Mouse (Mus musculus): Measurements from ENCODE around the gene Nrgn. TPM values are rescaled to one million over a fixed set of nuclear protein-coding genes. Genes with fewer than 3 reads are reported as not detected.

The Nrgn gene
- 1.2 and 2.6 TPM in 2 replicates for polyA plus RNA-seq (2016; fragmentation: Nextera tagmentation; extraction: Ambion mirVana)

DNA sequence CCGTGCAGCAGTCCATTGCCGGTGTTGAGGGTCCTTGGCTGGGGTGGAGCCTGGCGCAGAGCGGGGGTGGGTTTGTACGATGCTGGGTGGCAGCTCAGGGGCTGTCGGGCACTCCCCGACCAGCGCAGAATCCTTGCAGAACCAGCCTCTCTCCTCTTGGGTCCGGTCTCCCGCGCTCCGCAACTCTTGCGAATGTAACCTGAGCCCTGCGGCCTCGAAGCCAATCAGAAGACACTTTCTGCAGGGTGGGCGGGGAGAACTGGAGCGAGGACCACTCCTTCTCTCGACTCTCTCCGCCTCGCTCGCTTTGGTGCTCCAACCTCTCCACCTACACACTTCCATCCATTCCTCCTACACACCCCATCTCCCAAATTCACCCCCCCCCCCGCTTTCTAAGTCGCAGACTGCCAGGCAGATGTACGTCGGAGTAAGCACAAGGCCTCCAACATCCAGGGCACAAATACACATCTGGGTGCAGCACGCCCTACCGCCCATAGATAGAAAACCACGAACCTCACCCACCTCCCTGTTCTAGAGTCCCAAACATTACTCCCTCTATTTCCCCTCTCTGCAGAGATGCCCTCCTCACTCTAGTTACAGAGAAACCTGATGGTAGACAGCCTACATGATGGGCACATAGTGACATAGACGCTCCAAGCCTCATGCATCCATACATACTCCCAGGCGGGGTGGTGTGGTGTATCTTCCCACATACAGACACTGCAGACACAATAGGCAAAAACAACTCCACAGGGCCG, at the start of gene Nrgn:
Gene Nrgn, minus strand, starts transcription at position 369 of the 758 bp plus-strand sequence.
- Histone ChIP-seq H3K27ac (no peak within 1 kb of the TSS), H3K4me3 (peak within 1 kb of the TSS; percentile 55), H3K27me3 (ENCODE audit: insufficient read depth, poor library complexity, severe bottlenecking) (peaks cover 92% of the 10 kb centered on the region), H3K4me1 (replicated peaks) (peaks cover 27% of the 10 kb centered on the region), H3K36me3 (no peaks in the 10 kb centered on the region), H3K9me3 (no peaks in the 10 kb centered on the region)
- WGBS, result 5% methylated on average over 31 of the region's 31 CpGs
- peak; percentile 86 for DNase-seq (ENCODE audit: low spot score)

DNA sequence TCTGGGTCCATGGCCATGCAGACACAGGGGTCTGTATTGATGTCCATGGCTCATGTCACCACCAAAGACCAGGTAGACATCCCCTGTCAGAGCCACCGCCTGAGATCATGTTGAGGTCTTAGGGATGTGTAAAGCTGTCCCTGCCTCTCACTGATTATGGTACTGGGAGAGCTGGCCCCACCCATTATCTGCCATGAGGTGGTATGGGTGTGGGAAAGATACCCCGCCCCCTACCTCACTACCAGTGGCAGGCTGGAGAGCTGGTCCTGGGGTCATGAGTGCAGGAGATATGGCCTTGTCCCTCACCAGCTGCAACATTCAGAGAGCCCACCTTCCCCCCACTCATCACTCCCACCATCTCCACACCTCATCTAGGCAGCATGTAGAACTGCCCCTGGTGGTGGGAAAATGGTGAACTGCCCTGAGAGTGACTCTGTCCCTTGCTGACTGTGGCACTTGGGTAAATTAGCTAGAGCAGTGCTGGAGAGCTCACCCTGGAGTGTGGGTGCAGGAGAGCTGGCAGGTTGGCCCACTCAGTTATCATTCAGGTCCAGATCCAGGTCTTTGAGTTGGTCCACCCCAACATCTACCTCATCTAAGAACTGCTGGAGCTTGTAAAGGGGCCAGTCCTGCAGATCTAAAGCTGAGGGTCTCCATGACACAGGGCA, 48.0 kb upstream of the Nrgn start:
- H3K27ac ChIP-seq, result no peak overlapping the region
- 0 out of 2 replicates have a peak, but pooled peaks cover 4% of the 10 kb centered on the region for H3K36me3 ChIP-seq
- WGBS, result 89% methylated on average over 2 of the region's 2 CpGs
- no peaks in the 10 kb centered on the region for H3K4me1 ChIP-seq (replicated peaks)
- no peaks in the 10 kb centered on the region for H3K9me3 ChIP-seq
- no peaks in the 10 kb centered on the region for H3K27me3 ChIP-seq (ENCODE audit: insufficient read depth, poor library complexity, severe bottlenecking)
- H3K4me3 ChIP-seq, result no peak overlapping the region
- DNase-seq (ENCODE audit: low spot score), result no peak

DNA sequence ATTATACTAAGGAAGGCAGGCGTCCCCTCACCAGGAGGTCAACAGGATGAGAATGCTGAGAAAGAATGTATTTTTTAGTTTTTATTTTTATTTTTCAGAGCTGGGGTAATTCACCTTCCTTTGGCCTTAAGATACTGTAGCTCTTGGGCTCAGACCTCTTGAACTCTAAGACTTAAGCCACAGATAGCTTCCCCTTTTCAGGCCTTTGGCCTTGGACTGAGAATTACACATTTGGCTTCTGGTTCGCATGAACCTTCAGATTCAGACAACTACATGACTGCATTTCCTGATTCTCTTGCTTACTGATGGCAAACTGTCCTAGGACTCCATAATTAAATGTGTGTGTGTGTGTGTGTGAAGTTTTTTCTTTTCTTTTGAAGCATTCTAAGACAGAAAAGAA, 45.9 kb upstream of the Nrgn start:
- H3K4me3 ChIP-seq, result no peak overlapping the region
- 0 out of 2 replicates have a peak, but pooled peaks cover 4% of the 10 kb centered on the region for H3K36me3 ChIP-seq
- no peaks in the 10 kb centered on the region for H3K27me3 ChIP-seq (ENCODE audit: insufficient read depth, poor library complexity, severe bottlenecking)
- H3K9me3 ChIP-seq, result no peaks in the 10 kb centered on the region
- WGBS, result 89% methylated on average over 2 of the region's 2 CpGs
- H3K27ac ChIP-seq, result no peak overlapping the region
- no peak for DNase-seq (ENCODE audit: low spot score)
- no peaks in the 10 kb centered on the region for H3K4me1 ChIP-seq (replicated peaks)

DNA sequence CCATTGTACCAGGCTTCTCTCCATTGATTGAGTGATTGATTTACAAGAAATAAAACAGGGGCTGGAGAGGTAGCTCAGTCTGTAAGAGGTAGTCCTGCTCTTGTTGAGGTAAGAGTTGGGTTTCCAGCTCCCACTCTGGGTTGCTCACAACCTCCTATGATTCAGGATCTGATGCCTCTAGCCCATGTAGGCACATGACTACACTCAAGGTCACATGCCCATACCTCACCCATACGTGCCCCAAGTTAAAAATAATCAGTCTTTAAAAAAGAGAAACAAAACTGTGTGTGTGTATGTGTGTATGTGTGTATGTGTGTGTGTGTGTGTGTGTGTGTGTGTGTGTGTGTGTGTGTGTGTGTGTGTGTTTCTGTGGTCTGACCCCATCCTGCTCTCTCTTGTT, 42.9 kb upstream of the Nrgn start:
- Histone ChIP-seq H3K9me3 (no peaks in the 10 kb centered on the region), H3K27ac (no peak overlapping the region), H3K27me3 (ENCODE audit: insufficient read depth, poor library complexity, severe bottlenecking) (no peaks in the 10 kb centered on the region), H3K4me3 (no peak overlapping the region), H3K4me1 (replicated peaks) (no peaks in the 10 kb centered on the region), H3K36me3 (0 out of 2 replicates have a peak, but pooled peaks cover 1% of the 10 kb centered on the region)
- DNase-seq (ENCODE audit: low spot score), result no peak
- WGBS, result 69% methylated on average over 1 of the region's 1 CpGs

DNA sequence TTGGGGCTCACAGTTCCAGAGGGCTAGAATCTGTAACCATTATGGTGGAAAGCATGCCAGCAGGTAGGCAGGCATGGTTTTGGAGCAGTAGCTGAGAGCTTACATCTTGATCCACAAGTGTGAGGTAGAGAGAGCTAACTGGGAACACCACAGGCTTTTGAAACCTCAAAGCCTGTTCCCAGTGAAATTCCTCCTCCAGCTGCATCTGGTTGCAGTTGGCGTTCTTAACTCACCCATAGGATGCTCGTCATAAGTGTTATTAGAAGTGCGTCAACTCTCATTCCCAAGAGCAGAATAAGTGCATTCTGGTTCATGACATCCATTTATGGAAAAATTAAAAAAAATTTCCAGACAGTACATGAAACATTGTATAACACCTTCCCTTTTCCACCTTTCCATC, 41.0 kb upstream of the Nrgn start:
- Histone ChIP-seq H3K27me3 (ENCODE audit: insufficient read depth, poor library complexity, severe bottlenecking) (no peaks in the 10 kb centered on the region), H3K4me3 (no peak overlapping the region), H3K9me3 (no peaks in the 10 kb centered on the region), H3K36me3 (no peaks in the 10 kb centered on the region), H3K4me1 (replicated peaks) (no peaks in the 10 kb centered on the region), H3K27ac (no peak overlapping the region)
- no peak for DNase-seq (ENCODE audit: low spot score)
- 90% methylated on average over 3 of the region's 3 CpGs for WGBS

DNA sequence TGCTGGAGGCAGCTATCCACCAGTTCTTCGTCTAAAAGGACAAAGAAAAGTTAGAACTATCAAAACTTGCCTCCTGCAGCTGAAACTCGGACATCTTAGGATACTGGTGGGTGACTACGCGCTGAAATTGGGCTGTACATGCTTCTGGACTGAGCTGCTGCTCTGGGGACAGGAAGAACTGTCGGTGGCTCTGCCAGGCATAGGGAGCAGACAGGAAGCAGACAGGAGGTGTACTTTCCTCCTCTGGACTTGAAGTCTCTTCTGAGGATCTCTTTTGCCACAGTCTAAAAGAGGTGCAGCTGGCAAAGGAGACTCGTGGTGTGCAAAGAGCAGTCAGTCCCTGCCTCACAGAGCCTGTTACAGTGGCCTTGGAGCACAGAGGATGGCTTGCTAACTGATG, 39.9 kb upstream of the Nrgn start:
- no peak overlapping the region for H3K4me3 ChIP-seq
- no peak for DNase-seq (ENCODE audit: low spot score)
- 60% methylated on average over 6 of the region's 6 CpGs for WGBS
- H3K36me3 ChIP-seq, result no peaks in the 10 kb centered on the region
- no peaks in the 10 kb centered on the region for H3K4me1 ChIP-seq (replicated peaks)
- no peaks in the 10 kb centered on the region for H3K27me3 ChIP-seq (ENCODE audit: insufficient read depth, poor library complexity, severe bottlenecking)
- no peaks in the 10 kb centered on the region for H3K9me3 ChIP-seq
- no peak overlapping the region for H3K27ac ChIP-seq

DNA sequence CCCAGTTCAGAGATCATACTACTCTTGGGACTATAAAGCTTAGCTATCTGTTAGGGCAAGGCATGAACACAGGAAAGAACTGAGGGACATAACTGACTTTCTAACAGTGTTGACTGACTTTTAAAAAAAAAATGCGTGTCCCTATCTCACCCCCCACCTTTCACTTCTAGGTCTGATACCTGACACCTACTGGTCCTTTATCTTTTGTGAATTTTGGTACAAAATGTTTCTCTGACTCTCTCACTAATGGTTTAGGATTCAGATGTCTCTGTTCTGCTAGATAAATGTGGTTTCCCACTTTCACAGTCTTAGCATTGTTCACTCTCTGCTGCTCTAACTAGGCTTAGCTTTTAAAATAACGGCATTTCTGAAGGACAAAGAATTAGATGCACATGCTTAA, 39.3 kb upstream of the Nrgn start:
- WGBS, result 82% methylated on average over 2 of the region's 2 CpGs
- Histone ChIP-seq H3K9me3 (no peaks in the 10 kb centered on the region), H3K27me3 (ENCODE audit: insufficient read depth, poor library complexity, severe bottlenecking) (no peaks in the 10 kb centered on the region), H3K4me1 (replicated peaks) (no peaks in the 10 kb centered on the region), H3K27ac (no peak overlapping the region), H3K4me3 (no peak overlapping the region), H3K36me3 (no peaks in the 10 kb centered on the region)
- DNase-seq (ENCODE audit: low spot score), result no peak

DNA sequence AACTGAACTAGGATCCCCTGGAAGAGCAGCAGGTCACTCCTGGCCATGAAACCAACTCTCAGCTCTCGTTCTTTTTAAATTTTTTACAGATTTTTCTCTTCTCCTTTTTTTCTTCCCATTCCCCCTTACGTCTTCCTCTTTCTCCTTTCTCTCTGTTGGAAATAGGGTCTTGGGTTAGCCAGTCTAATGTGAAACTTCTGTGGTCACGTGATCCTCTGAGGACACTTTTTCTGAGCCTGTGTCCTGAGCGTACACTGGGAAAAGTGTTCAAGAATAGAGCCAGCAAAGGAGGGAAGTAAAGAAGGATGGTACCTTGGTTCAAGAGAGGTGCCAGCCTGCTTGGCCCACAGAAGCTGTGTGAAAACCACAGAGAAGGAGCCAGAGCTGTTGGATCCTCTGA, 37.7 kb upstream of the Nrgn start:
- DNase-seq (ENCODE audit: low spot score), result no peak
- H3K36me3 ChIP-seq, result no peaks in the 10 kb centered on the region
- 83% methylated on average over 4 of the region's 4 CpGs for WGBS
- H3K27ac ChIP-seq, result no peak overlapping the region
- H3K4me1 ChIP-seq (replicated peaks), result no peaks in the 10 kb centered on the region
- H3K9me3 ChIP-seq, result no peaks in the 10 kb centered on the region
- H3K27me3 ChIP-seq (ENCODE audit: insufficient read depth, poor library complexity, severe bottlenecking), result no peaks in the 10 kb centered on the region
- no peak overlapping the region for H3K4me3 ChIP-seq

DNA sequence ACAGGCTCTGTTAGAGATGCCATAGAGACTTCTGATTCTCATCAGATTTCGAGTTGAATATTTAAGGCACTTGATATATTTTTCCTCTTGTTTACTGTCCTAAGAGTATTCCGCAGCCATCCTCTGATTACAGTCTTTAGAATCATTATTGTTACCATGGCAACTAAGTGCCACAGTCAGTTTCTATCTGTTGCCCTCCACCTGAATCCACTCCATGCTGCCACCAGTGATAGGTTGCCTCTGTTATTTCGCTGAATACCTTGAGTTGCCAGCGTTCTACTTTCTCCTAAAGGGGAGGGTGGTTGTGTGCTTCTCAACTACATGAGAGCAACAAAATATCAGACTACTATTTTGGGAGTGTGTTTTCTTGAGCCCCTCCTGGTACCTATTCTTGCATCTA, 34.0 kb upstream of the Nrgn start:
- WGBS, result 83% methylated on average over 4 of the region's 4 CpGs
- H3K27ac ChIP-seq, result no peak overlapping the region
- H3K36me3 ChIP-seq, result no peaks in the 10 kb centered on the region
- no peak overlapping the region for H3K4me3 ChIP-seq
- no peak for DNase-seq (ENCODE audit: low spot score)
- no peaks in the 10 kb centered on the region for H3K27me3 ChIP-seq (ENCODE audit: insufficient read depth, poor library complexity, severe bottlenecking)
- H3K4me1 ChIP-seq (replicated peaks), result no peaks in the 10 kb centered on the region
- no peaks in the 10 kb centered on the region for H3K9me3 ChIP-seq

DNA sequence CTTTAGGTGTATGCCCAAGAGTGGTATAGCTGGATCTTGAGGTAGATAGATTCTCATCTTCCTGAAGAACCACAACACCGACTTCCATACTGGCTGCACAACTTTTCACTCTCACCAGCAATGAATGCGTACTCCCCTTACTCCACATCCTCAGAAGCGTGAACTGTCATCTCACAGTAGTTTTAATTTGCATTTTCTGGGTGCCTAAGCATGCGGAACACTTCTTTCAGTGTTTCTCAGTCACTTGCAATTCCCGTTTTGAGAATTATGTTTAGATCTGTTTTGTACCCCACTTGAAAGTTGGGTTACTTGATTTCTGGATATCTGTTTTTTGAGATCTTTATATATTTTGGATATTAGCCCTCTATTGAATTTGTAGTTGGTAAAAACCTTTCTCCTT, 30.9 kb upstream of the Nrgn start:
- H3K36me3 ChIP-seq, result no peaks in the 10 kb centered on the region
- 88% methylated on average over 5 of the region's 5 CpGs for WGBS
- no peak overlapping the region for H3K4me3 ChIP-seq
- no peaks in the 10 kb centered on the region for H3K4me1 ChIP-seq (replicated peaks)
- DNase-seq (ENCODE audit: low spot score), result no peak
- H3K9me3 ChIP-seq, result no peaks in the 10 kb centered on the region
- no peak overlapping the region for H3K27ac ChIP-seq
- H3K27me3 ChIP-seq (ENCODE audit: insufficient read depth, poor library complexity, severe bottlenecking), result no peaks in the 10 kb centered on the region

DNA sequence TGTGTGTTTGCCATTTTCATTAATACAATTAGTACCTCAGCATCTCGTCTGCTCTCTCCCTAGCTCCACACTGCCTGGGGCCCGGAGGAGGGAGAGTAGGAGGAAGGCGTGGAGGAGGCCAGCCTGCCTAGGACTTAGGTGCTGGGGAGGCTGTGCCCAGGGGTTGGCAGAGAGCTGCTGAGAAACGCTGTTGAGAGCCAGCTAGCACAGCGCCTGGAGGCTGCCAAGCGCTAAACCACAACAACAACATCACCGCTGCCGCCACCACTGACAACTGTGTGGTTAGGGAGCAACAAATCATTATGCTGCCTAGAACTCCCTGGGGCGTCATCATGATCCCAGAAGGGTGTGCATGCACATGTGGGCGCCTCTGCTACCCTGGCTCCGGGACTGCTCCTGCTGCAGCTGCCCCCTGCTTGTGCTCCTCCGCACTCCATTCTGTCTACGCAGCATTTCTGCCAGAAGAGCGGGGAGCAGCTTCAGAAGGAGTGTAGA, 23.8 kb upstream of the Nrgn start:
- WGBS, result 40% methylated on average over 14 of the region's 14 CpGs
- no peak for DNase-seq (ENCODE audit: low spot score)
- Histone ChIP-seq H3K9me3 (no peaks in the 10 kb centered on the region), H3K4me1 (replicated peaks) (peaks cover 8% of the 10 kb centered on the region), H3K27me3 (ENCODE audit: insufficient read depth, poor library complexity, severe bottlenecking) (0 out of 2 replicates have a peak, but pooled peaks cover 8% of the 10 kb centered on the region), H3K4me3 (no peak overlapping the region), H3K36me3 (no peaks in the 10 kb centered on the region), H3K27ac (peak overlapping the region; percentile 45; the same call in 1 of the 2 replicates)

DNA sequence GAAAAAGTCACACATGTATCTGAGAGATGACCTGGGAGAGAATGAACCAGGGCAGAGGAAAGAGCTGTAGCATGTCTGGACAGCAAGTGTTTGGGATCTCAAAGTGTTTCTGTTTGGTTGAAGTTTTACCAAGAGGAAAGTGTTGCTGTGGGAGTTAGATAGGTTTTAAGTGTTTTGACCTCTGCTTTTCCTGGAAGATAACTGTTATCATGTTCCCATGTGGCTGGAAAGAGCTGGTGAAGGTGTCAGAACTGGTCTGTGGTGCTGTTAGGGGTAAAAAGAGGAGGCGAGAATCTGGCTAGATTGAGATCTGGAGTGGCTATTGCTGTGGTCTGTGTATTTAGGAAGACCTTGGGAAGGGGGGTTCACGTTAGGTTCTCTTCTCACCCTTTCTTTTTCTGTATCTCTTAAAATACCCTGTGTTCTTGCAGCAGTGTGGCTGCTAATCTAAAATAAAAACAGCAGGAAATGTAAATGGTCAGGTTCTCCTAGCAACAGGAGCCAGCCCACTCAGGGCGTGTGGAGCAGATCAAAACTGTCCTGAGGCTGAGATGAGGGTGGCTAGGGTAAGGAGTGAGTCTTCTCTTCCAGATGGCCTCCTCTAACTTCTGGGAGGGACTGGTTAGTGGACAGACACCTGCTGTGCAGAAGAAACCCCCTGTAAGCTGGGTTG, 19.6 kb upstream of the Nrgn start:
- H3K27me3 ChIP-seq (ENCODE audit: insufficient read depth, poor library complexity, severe bottlenecking), result 0 out of 2 replicates have a peak, but pooled peaks cover 8% of the 10 kb centered on the region
- no peaks in the 10 kb centered on the region for H3K9me3 ChIP-seq
- no peak overlapping the region for H3K4me3 ChIP-seq
- H3K36me3 ChIP-seq, result no peaks in the 10 kb centered on the region
- no peak overlapping the region for H3K27ac ChIP-seq
- peaks cover 21% of the 10 kb centered on the region for H3K4me1 ChIP-seq (replicated peaks)
- 72% methylated on average over 3 of the region's 3 CpGs for WGBS
- no peak for DNase-seq (ENCODE audit: low spot score)

Data from hindbrain, embryonic 10.5 days (tissue).